Mouse (Mus musculus) testis, postnatal 10 days (tissue): ENCODE measurements at regions not wholly inside any gene's neighbourhood (a gene's known extent, or its start where the extent isn't known, plus 50 kb on each side); places are given as distances from the start of the nearest gene placed in this dataset.

Source experiments
- DNase-seq: peaks from one replicate; pipeline ENCODE4 v3.0.0; 2021; ENCODE audit warnings: low spot score

DNA sequence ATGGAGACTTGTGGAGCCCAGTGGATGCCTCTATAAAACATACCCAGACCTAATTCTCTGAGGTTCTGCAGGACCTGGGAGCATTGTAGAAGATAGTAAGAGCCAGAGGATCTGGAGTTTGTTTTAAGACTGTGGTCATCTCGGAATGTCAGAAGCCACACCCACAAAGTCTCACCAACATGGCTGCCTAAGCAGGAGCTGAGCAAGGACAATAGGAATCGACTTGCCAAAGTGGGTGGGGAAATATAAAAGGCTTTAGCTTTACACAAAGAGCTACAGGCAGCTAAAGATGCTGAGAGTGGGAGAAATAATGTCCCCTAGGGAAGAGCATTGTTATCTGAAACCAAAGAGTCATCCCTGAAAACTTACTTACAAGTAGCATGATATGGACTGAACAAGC, 364.7 kb upstream of the Pik3r1 start:
- DNase-seq: no peak

DNA sequence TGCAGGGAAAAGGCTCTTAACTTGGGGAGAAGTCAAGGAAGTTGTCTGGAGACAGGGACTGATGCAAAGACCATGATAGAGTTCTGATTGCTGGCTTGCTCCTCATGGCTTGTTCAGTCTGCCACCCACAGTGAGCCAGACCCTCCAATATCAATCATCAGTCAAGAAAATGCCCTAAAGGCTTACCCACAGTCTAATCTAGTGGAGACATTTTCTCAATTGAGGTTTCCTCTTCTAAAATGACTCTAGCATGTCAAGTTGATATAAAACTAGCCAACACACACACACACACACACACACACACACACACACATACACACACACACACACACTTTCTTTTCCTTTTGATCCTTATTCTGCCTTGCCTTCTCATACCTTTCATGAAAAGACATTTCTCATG, 367.2 kb upstream of the Pik3r1 start:
- DNase-seq: no peak

DNA sequence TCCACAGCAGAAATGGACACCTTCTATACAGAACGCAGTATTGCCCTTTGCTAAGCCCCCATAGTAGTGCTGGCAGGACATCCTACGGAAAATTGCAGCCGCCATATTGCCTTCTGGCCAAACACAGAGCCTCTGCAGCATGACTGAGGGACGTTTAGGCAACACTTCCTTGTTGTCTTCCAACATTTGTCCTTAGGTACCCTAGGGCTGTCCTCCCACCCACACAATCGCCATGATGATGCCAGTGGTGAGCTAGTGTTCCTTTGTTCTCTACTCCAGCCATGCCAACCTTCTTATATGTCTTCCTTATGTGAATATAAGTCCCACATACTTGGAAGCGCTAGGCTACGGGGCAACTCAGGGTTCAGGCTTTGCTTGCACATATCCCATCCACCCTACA, 375.0 kb upstream of the Pik3r1 start:
- no peak for DNase-seq

DNA sequence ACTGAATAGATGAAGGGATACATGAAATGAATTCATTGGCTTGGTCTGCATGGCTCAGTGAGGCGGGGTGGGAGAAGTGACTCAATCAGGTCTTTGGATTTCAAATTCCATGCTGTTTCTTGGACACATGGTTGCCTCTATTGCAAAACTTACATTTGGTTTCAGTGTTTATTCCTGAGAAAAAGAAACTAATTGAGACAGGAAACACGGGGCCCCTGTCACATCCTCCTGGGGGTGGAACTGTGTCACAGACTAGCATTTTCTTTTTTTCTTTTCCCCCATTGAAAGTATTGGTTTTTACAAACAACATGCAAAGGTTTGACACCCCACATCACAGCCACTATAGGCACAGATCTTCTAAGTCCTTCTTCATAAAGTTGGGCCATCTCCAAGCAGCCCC, 375.8 kb upstream of the Pik3r1 start:
- no peak for DNase-seq

DNA sequence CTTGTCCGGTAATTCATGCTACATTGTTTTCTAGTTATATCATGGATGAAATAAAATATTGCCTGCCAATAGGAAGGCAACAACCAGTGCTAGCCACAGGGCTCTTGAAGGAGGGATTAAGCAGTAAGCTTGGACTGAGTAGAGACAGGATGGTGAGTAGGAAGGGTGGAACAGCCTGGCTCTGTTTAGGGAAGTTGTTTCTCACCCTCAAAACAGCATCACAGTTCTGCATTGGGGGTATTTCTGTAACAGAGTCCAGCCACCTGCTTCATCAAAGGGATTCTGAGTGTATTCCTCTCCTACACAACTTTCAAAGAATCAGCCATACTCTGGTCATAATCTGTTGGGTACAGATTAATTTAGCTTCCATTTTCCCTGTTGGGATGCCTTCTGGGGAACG, 380.0 kb upstream of the Pik3r1 start:
- DNase-seq: no peak

DNA sequence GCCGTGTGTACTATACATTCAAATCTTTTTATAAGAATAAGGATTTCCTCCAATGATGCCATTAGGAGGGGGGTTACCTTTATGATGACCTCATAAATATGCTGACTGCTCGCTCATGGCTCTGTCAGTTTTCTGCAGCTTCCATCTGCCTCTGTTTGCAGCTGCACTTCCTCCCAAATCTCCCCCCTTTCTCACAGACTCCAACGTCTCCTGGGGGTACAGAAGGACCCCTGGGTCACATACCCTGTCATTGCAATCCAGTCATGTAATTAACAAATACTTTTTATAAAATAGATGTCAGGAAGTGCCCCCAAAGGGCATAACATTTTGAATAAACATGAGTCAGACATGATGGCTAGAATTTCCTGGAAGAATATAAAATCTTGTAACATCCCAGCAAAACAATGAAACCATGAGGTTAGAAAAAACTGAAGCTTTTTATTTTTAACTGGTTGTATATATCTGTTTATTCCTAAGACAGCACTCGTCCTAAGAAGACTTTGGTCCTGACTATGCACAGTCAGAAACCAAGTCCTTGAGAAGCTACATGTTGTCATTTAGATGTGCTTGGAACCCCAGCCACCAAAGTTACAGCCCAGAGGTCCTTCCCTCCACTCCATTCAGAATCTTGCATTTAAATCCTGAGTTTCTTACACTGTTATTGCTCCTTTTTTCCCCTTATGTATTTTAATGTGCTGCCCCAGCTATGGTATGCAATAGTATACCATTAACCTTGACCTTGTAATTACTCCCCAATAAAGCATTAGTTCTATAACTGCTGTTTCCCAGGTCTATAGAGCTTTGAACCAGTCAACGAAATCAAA, 386.0 kb upstream of the Pik3r1 start:
- no peak for DNase-seq

DNA sequence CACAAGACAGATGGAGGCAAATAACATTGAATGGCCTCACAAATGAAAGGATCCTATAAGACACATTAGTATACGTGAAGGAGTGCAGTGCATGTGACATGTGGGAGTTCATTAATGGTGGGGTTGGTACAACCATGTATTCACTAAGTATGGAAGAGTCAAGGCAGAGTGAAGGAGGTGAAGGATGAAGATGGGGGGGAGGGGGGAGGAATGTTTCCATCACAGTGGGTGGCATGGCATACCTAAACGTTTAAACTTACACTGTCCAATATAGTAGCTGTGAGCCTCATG, 386.5 kb upstream of the Pik3r1 start:
- no peak for DNase-seq

DNA sequence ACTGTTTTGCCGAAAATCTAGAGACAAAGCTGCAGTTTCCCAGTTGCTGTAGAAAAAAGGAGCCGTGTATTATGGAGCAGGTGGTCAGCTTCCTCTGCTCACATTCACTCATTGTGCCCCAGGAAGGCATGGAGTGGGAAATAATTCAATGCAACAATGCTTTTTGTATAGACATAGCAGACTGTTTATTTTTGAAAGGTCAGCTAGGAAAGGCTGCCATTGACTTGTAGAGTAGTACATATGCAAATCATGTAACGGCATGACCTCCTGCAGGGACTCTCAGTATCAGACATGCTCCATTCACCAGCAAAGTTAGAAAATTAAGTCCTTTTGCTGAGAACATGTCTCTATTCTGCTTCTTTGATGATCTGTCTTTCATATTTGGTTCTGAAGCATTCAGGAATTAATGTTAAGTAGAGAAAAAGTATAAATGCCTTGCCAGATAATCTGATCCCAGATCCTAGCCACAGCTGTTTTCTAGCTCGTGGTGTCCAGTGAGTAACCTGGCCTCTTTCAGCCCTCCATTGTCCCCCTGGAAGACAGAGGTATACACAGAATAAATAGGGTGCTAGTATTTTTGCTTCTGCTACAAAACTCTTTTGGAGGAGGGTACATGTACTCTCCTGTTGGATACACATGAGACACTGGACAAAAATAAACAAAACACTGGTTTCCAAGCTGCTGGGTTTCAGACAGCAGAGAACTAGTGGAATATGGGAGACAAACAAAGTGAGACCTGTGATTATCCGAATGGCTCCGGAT, 389.5 kb upstream of the Pik3r1 start:
- no peak for DNase-seq

DNA sequence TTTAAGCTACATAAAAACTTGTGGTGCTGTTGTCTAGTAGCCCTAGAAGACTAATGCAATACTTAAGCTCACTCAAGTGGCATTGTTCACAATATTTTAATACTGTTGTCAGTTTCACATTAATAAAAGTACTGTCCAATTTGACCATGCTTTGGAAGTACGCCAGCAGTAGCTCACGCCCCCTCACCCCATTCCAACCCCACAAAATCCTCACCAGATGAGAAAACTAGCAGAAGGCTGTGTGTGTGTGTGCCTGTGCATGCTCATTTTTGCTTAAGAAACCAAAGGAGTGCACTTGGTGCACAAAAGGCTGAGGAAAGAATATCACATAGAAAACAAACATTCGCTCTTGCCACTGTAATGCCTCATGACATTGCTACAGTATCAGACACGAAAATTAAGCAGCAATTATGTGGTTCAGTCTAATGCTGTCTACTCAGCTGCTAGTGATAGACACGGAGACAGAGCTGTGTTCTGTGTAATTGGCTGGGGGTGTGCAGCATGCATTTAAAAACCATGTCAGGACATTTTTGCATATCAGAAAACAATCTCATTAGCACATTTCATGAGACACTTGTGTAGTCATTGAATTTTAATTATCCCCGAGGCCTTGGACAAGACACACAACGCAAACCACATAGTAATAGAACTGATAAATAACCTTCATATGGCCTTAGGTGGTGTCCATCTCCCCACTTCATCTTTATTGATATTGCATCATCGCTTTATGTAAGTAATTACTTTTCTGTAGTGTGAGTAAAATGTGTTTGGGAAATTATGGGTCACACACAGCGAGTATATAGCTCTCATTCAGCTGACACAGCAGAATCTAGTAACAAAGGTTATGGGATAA, 405.6 kb upstream of the Pik3r1 start:
- DNase-seq: no peak

DNA sequence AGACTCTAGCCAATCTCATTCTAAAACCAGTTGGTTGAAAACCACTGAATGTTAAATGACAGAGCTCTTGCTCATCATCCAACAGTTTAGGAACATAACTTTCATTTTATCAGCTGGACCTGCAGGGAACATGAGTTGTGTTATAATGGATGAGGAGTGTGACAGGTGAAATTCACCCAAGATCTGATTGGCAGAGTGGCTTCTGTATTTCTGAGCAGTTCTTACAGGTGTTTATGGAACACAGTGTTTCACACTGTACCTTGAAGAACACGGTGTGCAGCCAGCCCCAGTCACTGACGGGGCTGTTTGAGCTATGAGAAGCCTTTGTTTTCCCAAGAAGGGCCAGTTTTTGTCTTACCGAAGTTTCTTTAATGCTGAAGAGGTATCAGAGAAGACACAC, 406.4 kb upstream of the Pik3r1 start:
- DNase-seq: no peak

DNA sequence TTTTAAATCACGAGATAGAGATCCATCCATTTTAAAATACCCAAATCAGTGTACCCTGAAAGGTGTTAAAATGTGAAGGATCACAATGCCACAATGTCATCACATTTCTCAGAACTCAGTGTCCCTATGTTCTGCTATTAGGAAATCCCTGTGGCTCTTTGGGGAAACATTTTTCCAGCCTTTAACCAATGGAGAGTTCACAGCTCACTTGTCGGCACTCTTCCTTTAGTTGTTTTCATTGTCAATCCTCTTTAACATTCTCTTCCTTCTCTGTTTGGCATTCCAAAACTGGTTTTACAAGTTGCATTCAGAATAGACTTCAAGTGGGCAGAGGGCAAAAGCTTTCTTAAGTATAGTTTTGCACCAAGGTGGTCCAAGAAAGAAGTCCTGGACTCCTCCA, 406.9 kb upstream of the Pik3r1 start:
- no peak for DNase-seq

DNA sequence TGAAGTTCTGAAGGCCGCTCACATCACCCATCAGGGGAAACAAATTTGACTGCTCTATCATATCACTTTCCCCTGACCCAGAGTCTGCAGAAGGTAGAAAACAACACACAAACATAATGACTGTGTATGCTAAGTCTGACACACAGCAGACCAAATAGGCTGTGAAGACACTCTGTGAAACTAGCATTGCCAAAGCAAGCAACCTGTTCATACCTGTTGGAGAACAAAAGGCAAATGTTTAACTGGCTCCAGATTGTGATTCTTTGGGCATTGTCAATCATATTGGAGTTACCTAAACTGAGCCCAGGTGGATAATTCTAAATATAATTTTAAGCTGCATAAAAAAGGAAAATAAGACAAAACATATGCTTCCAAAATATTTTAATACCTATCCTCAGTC, 407.4 kb upstream of the Pik3r1 start:
- no peak for DNase-seq

DNA sequence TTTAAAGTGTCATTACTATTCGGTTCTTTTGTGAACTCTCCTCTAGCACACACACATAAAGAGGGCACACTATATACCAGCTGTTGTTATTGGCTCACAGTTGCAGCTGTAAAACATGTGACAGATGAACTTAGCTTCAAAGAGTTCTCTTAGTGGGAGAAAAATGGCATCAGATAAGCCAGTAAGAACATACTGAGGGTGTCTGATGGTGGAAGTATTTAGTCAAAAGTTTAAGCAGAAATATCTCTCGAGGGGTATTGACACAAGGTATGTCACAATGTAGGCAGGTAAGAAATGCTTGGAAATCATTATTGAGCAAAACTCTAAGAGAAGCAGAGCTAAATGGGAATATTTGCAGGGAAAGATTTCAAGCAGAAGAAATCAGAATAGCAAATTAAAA, 408.4 kb upstream of the Pik3r1 start:
- DNase-seq: no peak

DNA sequence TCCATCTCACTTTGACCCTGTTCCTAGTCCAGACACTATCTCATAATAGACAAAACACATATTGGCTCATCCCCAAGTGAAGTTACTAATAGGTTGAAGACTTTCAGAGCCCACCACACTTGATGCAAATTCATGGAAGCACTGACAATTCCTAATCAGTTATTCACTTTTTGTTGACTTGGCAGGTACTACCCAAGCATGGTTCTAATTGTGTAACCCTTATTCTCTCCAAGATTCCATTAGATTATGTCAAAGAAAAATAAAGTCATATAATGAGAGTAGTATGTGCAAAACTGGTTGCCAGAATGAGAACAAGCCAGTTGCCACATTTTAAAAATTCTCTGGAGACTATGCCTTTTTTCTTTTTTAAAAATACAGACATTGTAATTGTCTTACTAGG, 426.7 kb upstream of the Pik3r1 start:
- DNase-seq: no peak

DNA sequence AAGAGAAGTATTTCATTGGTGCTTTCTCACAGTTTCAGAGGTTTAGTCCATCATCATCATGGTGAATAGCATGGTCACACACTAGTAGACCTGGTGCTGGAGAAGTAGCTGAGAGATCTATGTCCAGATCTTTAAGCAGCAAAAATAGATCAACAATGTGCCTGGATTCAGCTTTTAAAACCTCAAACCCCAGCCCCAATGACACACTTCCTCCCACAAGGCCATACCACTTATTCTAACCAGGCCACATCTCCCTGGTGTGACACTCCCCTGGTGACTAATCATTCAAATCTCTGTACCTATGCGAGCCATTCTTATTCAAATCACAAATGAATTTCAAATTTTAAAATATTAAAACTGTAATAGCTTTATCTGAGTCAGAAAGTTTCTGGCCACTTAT, 434.3 kb upstream of the Pik3r1 start:
- DNase-seq: no peak

DNA sequence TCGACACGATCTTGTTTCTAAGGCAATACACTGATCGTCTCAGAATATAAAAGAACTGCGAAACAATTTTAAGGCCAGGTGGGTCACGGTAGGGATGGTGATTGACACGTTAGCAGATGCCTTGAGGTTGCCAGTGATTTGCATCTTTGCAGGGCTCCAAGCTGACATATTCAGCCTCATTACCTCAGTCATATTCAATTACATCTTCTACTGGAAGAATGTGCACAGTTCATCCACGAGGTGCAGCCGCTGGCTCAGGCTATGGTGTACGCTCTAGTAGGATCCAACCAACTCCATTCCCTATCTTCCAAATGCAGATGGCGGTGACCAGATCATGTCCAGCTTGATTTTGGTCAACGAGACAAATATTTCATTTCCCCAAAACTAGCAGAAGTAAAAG, 450.5 kb upstream of the Pik3r1 start:
- DNase-seq: no peak

DNA sequence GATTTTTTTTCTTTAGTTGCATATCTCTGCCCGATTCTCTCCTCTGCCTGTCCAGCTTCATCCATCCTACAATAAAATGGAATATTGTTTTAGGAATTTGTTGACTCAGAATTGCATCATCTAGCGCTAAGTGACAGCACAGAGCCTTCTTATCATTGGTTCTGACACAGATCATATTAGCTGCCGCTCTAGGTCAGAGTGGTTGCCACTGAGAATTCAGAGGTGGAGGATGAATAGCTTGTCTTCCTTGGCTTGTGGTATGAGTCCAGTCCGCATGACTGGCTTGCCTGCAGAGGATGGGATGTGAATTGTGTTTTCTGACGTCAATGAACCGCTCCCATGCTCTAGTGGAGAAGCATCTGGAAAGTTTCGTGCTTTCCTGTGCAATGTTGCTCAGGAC, 462.3 kb upstream of the Cd180 start:
- DNase-seq: no peak

DNA sequence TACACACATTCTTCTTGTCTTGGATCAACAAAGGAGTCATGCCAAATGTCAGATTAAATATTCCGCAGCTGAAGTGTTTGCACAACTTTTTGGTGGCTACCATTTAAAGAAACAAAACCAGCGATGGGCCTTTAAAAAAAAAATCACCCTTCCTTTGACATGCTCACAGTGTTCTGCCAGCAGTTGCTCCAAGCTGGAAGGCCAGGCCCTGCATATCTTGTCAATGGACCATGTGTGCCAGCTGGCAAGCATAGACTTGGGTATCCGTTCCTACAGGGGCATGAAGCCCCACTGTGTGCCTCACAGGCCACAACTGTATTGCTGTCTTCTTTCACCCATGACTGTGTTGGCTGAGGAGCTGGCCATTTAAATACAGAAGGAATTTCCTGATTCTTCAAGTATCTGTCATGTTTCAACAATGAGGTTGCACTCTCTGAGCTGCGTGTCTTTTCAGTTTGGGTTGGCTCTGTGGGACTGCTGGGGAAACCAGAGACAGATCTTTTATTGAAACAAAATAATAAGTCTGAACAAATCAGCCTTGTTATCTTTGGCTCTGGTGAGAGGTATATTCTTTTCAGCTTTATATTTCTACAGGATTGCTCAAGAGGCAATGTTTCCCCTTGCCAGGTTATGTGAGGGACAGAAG, 460.9 kb upstream of the Cd180 start:
- no peak for DNase-seq

DNA sequence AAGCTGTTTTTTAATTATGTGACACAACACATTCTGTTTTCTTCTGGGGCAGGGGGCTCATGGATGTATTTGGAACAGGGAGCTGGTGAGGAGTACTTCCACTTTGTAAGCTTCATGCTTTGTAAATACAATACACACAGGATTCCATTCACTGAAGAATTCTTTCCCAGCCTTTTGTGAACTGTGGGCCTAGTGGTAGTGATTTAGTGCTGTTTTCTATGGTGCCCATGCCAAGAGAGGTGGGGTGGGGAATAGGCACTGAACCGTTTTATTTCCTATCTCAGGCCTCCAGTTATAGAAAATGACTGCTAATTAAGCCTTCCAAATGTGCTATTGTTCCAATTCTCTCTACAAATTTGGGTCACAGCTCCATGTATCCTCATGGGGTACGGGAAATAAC, 442.5 kb upstream of the Cd180 start:
- no peak for DNase-seq

DNA sequence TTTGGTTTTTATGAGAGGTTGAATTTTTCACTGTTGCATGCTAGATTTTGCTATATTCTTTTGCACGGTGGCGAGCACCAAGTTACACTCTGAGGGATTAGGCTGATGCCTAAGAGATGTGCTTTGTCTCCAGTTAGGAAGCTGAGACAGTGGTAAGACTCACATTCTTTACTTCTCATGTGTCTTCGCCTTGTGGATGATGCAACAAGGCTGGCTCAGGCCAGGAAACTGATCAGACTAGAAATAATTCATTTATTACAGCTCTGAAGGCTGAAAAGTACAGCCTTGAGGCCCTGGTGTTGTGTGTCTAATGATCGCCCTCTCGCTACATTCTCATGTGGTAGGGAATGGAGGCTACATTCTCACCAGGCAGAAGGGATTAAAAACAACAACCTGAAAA, 441.6 kb upstream of the Cd180 start:
- no peak for DNase-seq

DNA sequence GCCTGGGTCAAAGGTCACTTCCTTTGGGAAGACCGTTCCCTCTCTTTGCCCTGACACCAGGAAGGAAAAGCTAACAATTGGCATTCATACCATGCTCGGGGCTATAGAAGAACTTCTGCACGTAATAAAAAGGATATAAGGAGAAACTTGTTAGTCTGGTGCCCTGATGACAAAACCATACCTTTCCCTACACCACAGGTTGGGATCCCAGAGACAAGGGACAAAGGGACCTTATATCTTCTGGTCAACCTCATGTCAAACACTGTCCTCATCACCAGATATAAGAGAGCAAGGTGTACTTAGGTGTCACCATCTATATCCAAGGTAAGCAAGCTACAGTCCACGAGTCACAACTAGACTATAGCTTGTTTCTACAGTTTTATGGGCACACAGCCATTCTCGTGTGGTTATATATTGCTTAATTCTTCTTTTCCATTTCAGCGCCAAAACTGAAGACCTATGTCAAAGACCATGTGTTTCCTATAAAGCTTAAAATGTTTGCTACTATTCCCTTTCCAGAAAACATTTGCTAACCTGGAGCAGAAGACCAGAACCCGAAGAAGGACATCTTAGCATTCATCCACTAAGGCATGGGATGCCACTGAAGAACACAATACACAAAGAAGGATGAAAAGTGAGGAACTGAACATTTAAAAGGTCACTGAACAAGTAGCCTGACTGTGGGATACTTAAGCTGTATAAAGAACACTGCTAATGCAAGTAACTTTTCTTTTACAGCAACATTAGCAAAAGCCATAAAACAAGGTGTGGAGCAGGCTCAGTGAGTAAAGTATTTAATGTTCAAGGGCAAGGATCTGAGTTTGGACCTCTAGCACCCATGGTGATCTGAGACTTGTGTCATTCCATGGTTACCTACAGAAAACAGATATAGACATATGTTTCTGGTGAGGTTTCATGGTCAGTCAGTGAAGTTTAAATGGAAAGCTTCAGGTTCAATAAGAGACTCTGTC, 437.7 kb upstream of the Cd180 start:
- DNase-seq: no peak
